Mouse (Mus musculus) hindbrain, embryonic 14.5 days (tissue): ENCODE data around the gene Zfp69. TPM values are rescaled to one million over a fixed set of nuclear protein-coding genes. Genes with fewer than 3 reads are reported as not detected.

Experiments used
- ATAC-seq: fragments of 200-750 bp; cut with Nextera tagmentation; 2 replicates; pipeline ENCODE4 v1.8.0; 2017; ENCODE audit warnings: moderate number of reproducible peaks, mild to moderate bottlenecking, moderate TSS enrichment, moderate library complexity; ENCODE audit not compliant: low FRiP score
- DNase-seq: peaks from one replicate; pipeline ENCODE4 v3.0.0-alpha.2; 2015; ENCODE audit warnings: low spot score
- H3K27ac ChIP-seq: fragments of 300-500 bp; sonication (generic); 2 replicates; pipeline ENCODE4 v1.5.1; 2014; ENCODE audit warnings: mild to moderate bottlenecking, moderate library complexity
- H3K27me3 ChIP-seq: fragments of 300-500 bp; sonication (generic); 2 replicates; pipeline ENCODE4 v1.6.1; 2014; ENCODE audit warnings: mild to moderate bottlenecking, low read length, mixed read lengths; ENCODE audit not compliant: control insufficient read depth, insufficient read depth
- H3K36me3 ChIP-seq: fragments of 300-500 bp; sonication (generic); replicated peaks from 2 replicates; pipeline ENCODE4 v1.6.1; 2014; ENCODE audit not compliant: control insufficient read depth, insufficient read depth
- H3K4me1 ChIP-seq: fragments of 300-500 bp; sonication (generic); replicated peaks from 2 replicates; pipeline ENCODE4 v1.6.1; 2014; ENCODE audit warnings: antibody characterized with exemption, low read length, mixed read lengths; ENCODE audit not compliant: control insufficient read depth, insufficient read depth
- H3K4me2 ChIP-seq: fragments of 300-500 bp; sonication (generic); replicated peaks from 2 replicates; pipeline ENCODE4 v1.6.1; 2014; ENCODE audit warnings: mild to moderate bottlenecking, moderate library complexity
- H3K4me3 ChIP-seq: fragments of 300-500 bp; sonication (generic); replicated peaks from 2 replicates; pipeline ENCODE4 v1.5.1; 2014; ENCODE audit warnings: mild to moderate bottlenecking, low read length
- H3K9ac ChIP-seq: fragments of 300-500 bp; sonication (generic); 2 replicates; pipeline ENCODE4 v1.6.1; 2014
- H3K9me3 ChIP-seq: fragments of 300-500 bp; sonication (generic); 2 replicates; pipeline ENCODE4 v1.6.1; 2016; ENCODE audit warnings: low read length; ENCODE audit not compliant: control insufficient read depth
- WGBS: fragments of 180-500 bp; shearing (Covaris S2); extraction: QIAGEN DNeasy Blood & Tissue Kit; methylation state at CpG from one replicate; pipeline ENCODE4 v1.1.7; 2014; 5-methylcytosine and 5-hydroxymethylcytosine counted together
- polyA plus RNA-seq: library from polyadenylated mRNA; unstranded; fragments of >200 nt; fragmentation: Nextera tagmentation; extraction: Ambion mirVana; gene quantifications from 2 replicates; pipeline ENCODE4 v1.2.1, GENCODE M21; 2014

The Zfp69 gene
- polyA plus RNA-seq, 1 experiment from 2014 or later = 5.4 TPM

GRCm38 (mm10) chr4:120893656-120894401 is 57.7 kb downstream of the Zfp69 start:
- 66% methylated on average over 11 of the region's 11 CpGs for WGBS
- no peak overlapping the region for H3K4me2 ChIP-seq
- ATAC-seq (no peak), DNase-seq (no peak)
- no peak overlapping the region for H3K9ac ChIP-seq
- H3K4me3 ChIP-seq = no peak overlapping the region
- H3K27me3 ChIP-seq = no peaks in the 10 kb centered on the region
- H3K36me3 ChIP-seq = no peaks in the 10 kb centered on the region; the same call in 1 of the 2 replicates
- H3K4me1 ChIP-seq = no peaks in the 10 kb centered on the region
- no peaks in the 10 kb centered on the region for H3K9me3 ChIP-seq
- no peak overlapping the region for H3K27ac ChIP-seq

DNA sequence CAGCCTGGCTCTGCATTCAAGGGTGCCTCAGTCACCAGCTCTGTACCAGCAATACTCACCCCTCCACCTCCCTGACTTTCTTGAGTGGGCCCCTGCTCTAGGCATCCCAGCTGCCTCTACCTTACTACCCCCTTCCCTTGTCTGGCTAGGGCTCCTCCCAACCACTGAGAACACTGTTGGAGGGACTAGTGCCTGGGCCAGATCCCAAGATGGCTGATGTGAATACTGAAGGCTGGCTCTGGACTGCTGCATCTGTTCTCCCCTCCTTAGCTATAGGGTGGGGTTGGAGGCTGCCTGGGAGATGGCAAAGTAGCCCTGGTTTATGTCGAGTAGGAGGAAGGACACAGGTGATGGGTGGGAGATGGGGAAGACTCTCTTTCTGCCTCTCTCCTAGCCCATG is 59.0 kb downstream of the Zfp69 start:
- Histone ChIP-seq H3K4me3 (no peak overlapping the region), H3K36me3 (no peaks in the 10 kb centered on the region; the same call in 1 of the 2 replicates), H3K4me1 (no peaks in the 10 kb centered on the region), H3K9me3 (no peaks in the 10 kb centered on the region), H3K27me3 (no peaks in the 10 kb centered on the region), H3K4me2 (no peak overlapping the region), H3K27ac (no peak overlapping the region), H3K9ac (no peak overlapping the region)
- ATAC-seq (no peak), DNase-seq (no peak)
- WGBS = 75% methylated on average over 1 of the region's 1 CpGs

GRCm38 (mm10) chr4:120891960-120892359 is 59.5 kb downstream of the Zfp69 start:
- Histone ChIP-seq H3K36me3 (no peaks in the 10 kb centered on the region; the same call in 1 of the 2 replicates), H3K9me3 (no peaks in the 10 kb centered on the region), H3K4me3 (no peak overlapping the region), H3K9ac (no peak overlapping the region), H3K27me3 (no peaks in the 10 kb centered on the region), H3K4me1 (no peaks in the 10 kb centered on the region), H3K4me2 (no peak overlapping the region), H3K27ac (no peak overlapping the region)
- DNase-seq (no peak), ATAC-seq (no peak)

DNA sequence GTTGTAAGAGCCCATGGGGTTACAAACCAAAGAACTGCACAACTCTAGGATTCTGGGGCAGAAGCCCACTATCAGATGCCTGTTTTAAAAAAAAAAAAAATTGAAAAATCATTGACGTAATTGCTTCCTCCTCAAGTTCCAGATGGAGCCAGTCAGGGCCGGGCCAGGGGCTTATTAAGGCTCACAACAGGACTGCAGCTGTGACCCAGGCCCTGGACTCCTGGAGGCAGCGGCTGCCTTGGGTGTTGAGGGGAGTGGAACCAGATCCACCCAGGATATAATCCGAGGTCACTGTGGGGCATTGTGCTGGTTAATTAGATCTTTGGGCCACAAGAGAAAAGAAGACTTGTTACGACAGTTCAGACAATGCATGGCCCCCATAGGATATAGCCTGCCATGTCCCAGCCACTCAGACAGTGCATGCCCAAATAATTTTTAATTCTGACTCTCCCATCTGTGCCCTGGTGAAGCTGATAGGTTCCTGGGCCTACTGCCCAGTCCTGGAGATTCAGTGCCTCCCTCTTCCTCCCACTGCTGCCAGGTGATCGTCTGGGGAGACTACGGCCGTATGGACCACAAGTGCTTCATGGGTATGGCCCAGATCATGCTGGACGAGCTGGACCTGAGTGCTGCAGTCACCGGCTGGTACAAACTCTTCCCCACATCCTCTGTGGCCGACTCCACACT is 60.6 kb downstream of the Zfp69 start:
- Histone ChIP-seq H3K4me1 (no peaks in the 10 kb centered on the region), H3K9me3 (no peaks in the 10 kb centered on the region), H3K36me3 (no peaks in the 10 kb centered on the region; the same call in 1 of the 2 replicates), H3K4me2 (no peak overlapping the region), H3K27ac (no peak overlapping the region), H3K27me3 (no peaks in the 10 kb centered on the region), H3K4me3 (no peak overlapping the region), H3K9ac (no peak overlapping the region)
- DNase-seq = no peak
- WGBS = 52% methylated on average over 11 of the region's 11 CpGs
- peak; percentile 41 for ATAC-seq

DNA sequence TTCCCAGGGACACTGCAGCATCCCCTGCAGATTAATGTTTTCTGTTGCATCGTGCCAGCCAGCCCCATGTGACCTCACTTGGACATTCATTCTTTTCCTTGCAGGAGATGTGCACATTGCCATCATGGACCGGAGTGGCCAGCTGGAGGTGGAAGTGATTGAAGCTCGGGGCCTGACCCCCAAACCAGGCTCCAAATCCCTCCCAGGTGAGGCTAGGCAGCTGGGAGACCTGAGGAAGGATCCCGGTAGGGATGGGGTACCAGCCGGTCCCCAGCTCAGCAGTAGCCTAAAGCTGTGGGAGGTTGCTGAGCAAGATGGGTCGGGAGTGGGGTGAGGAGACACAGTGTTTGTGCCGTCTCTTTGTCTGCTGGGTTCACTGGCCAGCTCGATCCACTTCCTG is 62.6 kb downstream of the Zfp69 start:
- H3K4me2 ChIP-seq = no peak overlapping the region
- H3K9ac ChIP-seq = no peak overlapping the region
- no peaks in the 10 kb centered on the region for H3K9me3 ChIP-seq
- ATAC-seq (no peak), DNase-seq (no peak)
- no peak overlapping the region for H3K4me3 ChIP-seq
- H3K36me3 ChIP-seq = no peaks in the 10 kb centered on the region; the same call in 1 of the 2 replicates
- peaks cover 5% of the 10 kb centered on the region; the same call in 1 of the 2 replicates for H3K4me1 ChIP-seq
- 70% methylated on average over 8 of the region's 8 CpGs for WGBS
- no peaks in the 10 kb centered on the region for H3K27me3 ChIP-seq
- no peak overlapping the region for H3K27ac ChIP-seq

- Histone ChIP-seq H3K4me3 (no peak overlapping the region), H3K4me2 (no peak overlapping the region), H3K4me1 (peaks cover 9% of the 10 kb centered on the region), H3K27ac (no peak overlapping the region), H3K9ac (no peak overlapping the region), H3K27me3 (no peaks in the 10 kb centered on the region), H3K36me3 (no peaks in the 10 kb centered on the region; the same call in 1 of the 2 replicates), H3K9me3 (no peaks in the 10 kb centered on the region)
- DNase-seq (peak; percentile 69), ATAC-seq (peak; percentile 12; the same call in 1 of the 2 replicates)
- WGBS = 25% methylated on average over 8 of the region's 8 CpGs
These were observed 64.0 kb downstream of the Zfp69 start for GRCm38 (mm10) chr4:120887381-120888112.

DNA sequence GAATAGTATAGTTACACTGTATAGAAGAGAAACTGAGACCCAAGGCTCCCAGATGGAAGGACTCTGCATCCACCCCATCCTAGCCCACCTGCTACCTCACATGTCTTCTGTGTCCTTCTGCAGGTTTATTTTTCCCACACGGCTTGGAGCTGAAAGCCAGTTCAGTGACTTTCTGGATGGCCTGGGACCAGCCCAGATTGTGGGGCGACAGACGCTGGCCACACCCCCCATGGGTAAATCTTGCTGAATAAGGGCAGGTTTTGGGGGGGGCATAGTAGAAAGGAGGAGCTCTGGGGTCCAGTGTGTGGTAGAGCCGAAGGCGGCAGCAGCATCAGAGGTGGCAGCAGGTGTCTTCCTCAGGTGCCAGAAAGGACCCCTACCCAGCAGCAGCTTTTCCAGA is 64.7 kb downstream of the Zfp69 start:
- 84% methylated on average over 5 of the region's 5 CpGs for WGBS
- no peak for DNase-seq
- ATAC-seq = no peak
- no peak overlapping the region for H3K9ac ChIP-seq
- H3K27me3 ChIP-seq = no peaks in the 10 kb centered on the region
- H3K36me3 ChIP-seq = no peaks in the 10 kb centered on the region; the same call in 1 of the 2 replicates
- H3K4me3 ChIP-seq = no peak overlapping the region
- no peaks in the 10 kb centered on the region for H3K9me3 ChIP-seq
- H3K4me2 ChIP-seq = no peak overlapping the region
- no peak overlapping the region for H3K27ac ChIP-seq
- H3K4me1 ChIP-seq = peaks cover 16% of the 10 kb centered on the region

GRCm38 (mm10) chr4:120886131-120886530 is 65.4 kb downstream of the Zfp69 start:
- no peak overlapping the region for H3K4me3 ChIP-seq
- no peak for ATAC-seq
- 28% methylated on average over 4 of the region's 4 CpGs for WGBS

More at GRCm38 (mm10) chr4:120886131-120886530, 65.4 kb downstream of the Zfp69 start:
- Histone ChIP-seq H3K27me3 (no peaks in the 10 kb centered on the region), H3K36me3 (no peaks in the 10 kb centered on the region), H3K9ac (no peak overlapping the region), H3K9me3 (no peaks in the 10 kb centered on the region), H3K4me2 (no peak overlapping the region), H3K27ac (no peak overlapping the region), H3K4me1 (peaks cover 18% of the 10 kb centered on the region)
- no peak for DNase-seq
